Mouse (Mus musculus): ENCODE results near the gene Ttll11. TPM values are rescaled to one million over a fixed set of nuclear protein-coding genes. Genes with fewer than 3 reads are reported as not detected.
A peak's percentile ranks its signal among the peaks of the same experiment; 100 is the strongest.

The Ttll11 gene
- polyA plus RNA-seq, 1 experiment from 2014 or later = 1.2 TPM

DNA sequence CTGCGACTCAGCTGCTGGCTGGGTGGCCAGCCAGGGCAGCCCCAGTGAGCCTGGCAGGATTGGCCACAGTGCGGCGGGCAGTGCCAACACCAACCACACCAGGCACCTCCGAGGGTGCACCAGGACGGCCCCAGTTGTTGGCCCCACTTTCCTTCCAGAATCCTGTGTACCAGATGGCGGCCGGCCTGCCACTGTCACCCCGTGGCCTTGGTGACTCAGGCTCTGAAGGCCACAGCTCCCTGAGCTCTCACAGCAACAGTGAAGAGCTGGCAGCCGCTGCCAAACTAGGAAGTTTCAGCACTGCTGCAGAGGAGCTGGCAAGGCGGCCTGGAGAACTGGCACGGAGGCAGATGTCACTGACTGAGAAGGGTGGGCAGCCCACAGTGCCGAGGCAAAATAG lies 259.6 kb downstream of the Ttll11 start:
- H3K4me1 ChIP-seq (ENCODE audit: insufficient read depth) = no peaks in the 10 kb centered on the region
- no peak for ATAC-seq (ENCODE audit: insufficient read depth)
- H3K27ac ChIP-seq (ENCODE audit: low read depth) = no peak overlapping the region
- WGBS = 96% methylated on average over 12 of the region's 12 CpGs
- no peak overlapping the region for H3K4me3 ChIP-seq (ENCODE audit: low read depth, low read length)
- TF ChIP-seq CTCF (IDR thresholded peaks at IDR 0.05; ENCODE audit: low read depth) = no peak
- no peak overlapping the region for H3K4me2 ChIP-seq
- no peaks in the 10 kb centered on the region for H3K9me3 ChIP-seq (ENCODE audit: low read depth, low read length)
- no peak overlapping the region for H3K9ac ChIP-seq
- no peak for DNase-seq
- peaks cover 93% of the 10 kb centered on the region for H3K36me3 ChIP-seq (ENCODE audit: insufficient read depth)
- no peaks in the 10 kb centered on the region for H3K27me3 ChIP-seq (ENCODE audit: insufficient read depth, low read length)

GRCm38 (mm10) chr2:35719230-35720005 lies 260.3 kb downstream of the Ttll11 start:
- Histone ChIP-seq H3K27me3 (ENCODE audit: insufficient read depth, low read length) (no peaks in the 10 kb centered on the region), H3K4me2 (no peak overlapping the region), H3K4me1 (ENCODE audit: insufficient read depth) (0 out of 2 replicates have a peak, but pooled peaks cover 5% of the 10 kb centered on the region), H3K36me3 (ENCODE audit: insufficient read depth) (peaks cover 98% of the 10 kb centered on the region), H3K4me3 (ENCODE audit: low read depth, low read length) (no peak overlapping the region), H3K9me3 (ENCODE audit: low read depth, low read length) (no peaks in the 10 kb centered on the region), H3K27ac (ENCODE audit: low read depth) (no peak overlapping the region), H3K9ac (no peak overlapping the region)
- DNase-seq = no peak
- no peak for TF ChIP-seq CTCF (IDR thresholded peaks at IDR 0.05; ENCODE audit: low read depth)
- no peak for ATAC-seq (ENCODE audit: insufficient read depth)
- 83% methylated on average over 12 of the region's 12 CpGs for WGBS

GRCm38 (mm10) chr2:35718662-35719061 lies 261.1 kb downstream of the Ttll11 start:
- Histone ChIP-seq H3K9me3 (ENCODE audit: low read depth, low read length) (no peaks in the 10 kb centered on the region), H3K27me3 (ENCODE audit: insufficient read depth, low read length) (no peaks in the 10 kb centered on the region), H3K27ac (ENCODE audit: low read depth) (no peak overlapping the region), H3K4me3 (ENCODE audit: low read depth, low read length) (no peak overlapping the region), H3K9ac (no peak overlapping the region), H3K36me3 (ENCODE audit: insufficient read depth) (peaks cover 99% of the 10 kb centered on the region), H3K4me2 (no peak overlapping the region), H3K4me1 (ENCODE audit: insufficient read depth) (0 out of 2 replicates have a peak, but pooled peaks cover 7% of the 10 kb centered on the region)
- WGBS = 88% methylated on average over 9 of the region's 9 CpGs
- no peak for TF ChIP-seq CTCF (IDR thresholded peaks at IDR 0.05; ENCODE audit: low read depth)
- ATAC-seq (ENCODE audit: insufficient read depth) (no peak), DNase-seq (no peak)

DNA sequence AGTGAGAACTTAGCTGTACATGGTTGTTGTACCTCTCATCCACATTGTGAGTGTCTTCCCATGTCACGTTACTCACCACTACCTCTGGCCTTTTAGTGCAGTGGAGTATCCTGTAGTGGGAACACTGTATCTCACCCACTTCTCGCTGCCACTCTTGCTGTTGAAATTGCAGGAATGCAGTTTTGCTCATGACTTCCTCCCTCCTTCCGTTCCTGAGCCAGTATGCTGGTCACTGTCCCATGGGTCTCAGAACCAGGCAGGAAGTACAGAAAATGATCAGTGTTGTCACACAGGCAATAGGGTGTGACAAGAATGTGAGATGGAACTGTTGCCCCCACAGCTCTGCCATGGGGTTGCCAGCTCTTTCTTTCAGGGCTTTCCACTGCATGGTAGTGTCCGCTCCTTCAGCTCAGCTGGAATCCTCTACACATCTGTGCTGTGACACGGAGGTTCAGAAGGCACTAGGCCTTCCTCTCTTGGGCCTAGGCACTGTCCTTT lies 261.7 kb downstream of the Ttll11 start:
- 81% methylated on average over 5 of the region's 5 CpGs for WGBS
- no peak for TF ChIP-seq CTCF (IDR thresholded peaks at IDR 0.05; ENCODE audit: low read depth)
- DNase-seq (no peak), ATAC-seq (ENCODE audit: insufficient read depth) (no peak)
- H3K9me3 ChIP-seq (ENCODE audit: low read depth, low read length) = no peaks in the 10 kb centered on the region
- H3K4me1 ChIP-seq (ENCODE audit: insufficient read depth) = 0 out of 2 replicates have a peak, but pooled peaks cover 7% of the 10 kb centered on the region
- H3K27ac ChIP-seq (ENCODE audit: low read depth) = no peak overlapping the region
- H3K4me3 ChIP-seq (ENCODE audit: low read depth, low read length) = no peak overlapping the region
- no peak overlapping the region for H3K9ac ChIP-seq
- H3K27me3 ChIP-seq (ENCODE audit: insufficient read depth, low read length) = no peaks in the 10 kb centered on the region
- no peak overlapping the region for H3K4me2 ChIP-seq
- peaks cover 98% of the 10 kb centered on the region for H3K36me3 ChIP-seq (ENCODE audit: insufficient read depth)

GRCm38 (mm10) chr2:35716175-35716574 lies 263.5 kb downstream of the Ttll11 start:
- H3K36me3 ChIP-seq (ENCODE audit: insufficient read depth) = peaks cover 95% of the 10 kb centered on the region
- ATAC-seq (ENCODE audit: insufficient read depth) (no peak), DNase-seq (no peak)
- 0 out of 2 replicates have a peak, but pooled peaks cover 7% of the 10 kb centered on the region for H3K4me1 ChIP-seq (ENCODE audit: insufficient read depth)
- H3K27me3 ChIP-seq (ENCODE audit: insufficient read depth, low read length) = no peaks in the 10 kb centered on the region
- H3K4me2 ChIP-seq = no peak overlapping the region
- TF ChIP-seq CTCF (IDR thresholded peaks at IDR 0.05; ENCODE audit: low read depth) = no peak
- H3K27ac ChIP-seq (ENCODE audit: low read depth) = no peak overlapping the region
- no peaks in the 10 kb centered on the region for H3K9me3 ChIP-seq (ENCODE audit: low read depth, low read length)
- H3K9ac ChIP-seq = no peak overlapping the region
- WGBS = 85% methylated on average over 1 of the region's 1 CpGs
- no peak overlapping the region for H3K4me3 ChIP-seq (ENCODE audit: low read depth, low read length)

DNA sequence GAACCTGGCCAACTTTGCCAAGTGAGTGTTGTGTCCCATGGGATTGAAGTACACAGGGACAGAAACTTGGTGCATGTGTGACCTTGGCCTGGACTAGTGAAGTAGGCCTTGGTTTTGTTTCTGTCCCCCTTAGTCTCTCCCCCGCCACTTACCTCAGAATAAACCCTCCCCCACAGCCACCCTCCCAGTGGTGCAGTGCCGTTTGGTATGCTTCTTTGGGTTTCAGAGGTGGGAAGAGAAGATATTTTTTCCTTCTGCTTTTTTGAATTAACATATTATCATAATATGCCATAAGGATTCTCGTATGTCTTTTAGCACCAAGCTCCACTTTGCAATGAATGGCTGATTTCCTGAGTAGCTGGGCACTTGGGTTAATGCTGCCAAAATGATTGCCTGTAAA lies 264.2 kb downstream of the Ttll11 start:
- Histone ChIP-seq H3K9ac (no peak overlapping the region), H3K4me1 (ENCODE audit: insufficient read depth) (0 out of 2 replicates have a peak, but pooled peaks cover 7% of the 10 kb centered on the region), H3K36me3 (ENCODE audit: insufficient read depth) (peaks cover 95% of the 10 kb centered on the region), H3K27me3 (ENCODE audit: insufficient read depth, low read length) (no peaks in the 10 kb centered on the region), H3K4me2 (no peak overlapping the region), H3K4me3 (ENCODE audit: low read depth, low read length) (no peak overlapping the region), H3K27ac (ENCODE audit: low read depth) (no peak overlapping the region), H3K9me3 (ENCODE audit: low read depth, low read length) (no peaks in the 10 kb centered on the region)
- no peak for TF ChIP-seq CTCF (IDR thresholded peaks at IDR 0.05; ENCODE audit: low read depth)
- DNase-seq = no peak
- ATAC-seq (ENCODE audit: insufficient read depth) = no peak
- WGBS = 72% methylated on average over 3 of the region's 3 CpGs

DNA sequence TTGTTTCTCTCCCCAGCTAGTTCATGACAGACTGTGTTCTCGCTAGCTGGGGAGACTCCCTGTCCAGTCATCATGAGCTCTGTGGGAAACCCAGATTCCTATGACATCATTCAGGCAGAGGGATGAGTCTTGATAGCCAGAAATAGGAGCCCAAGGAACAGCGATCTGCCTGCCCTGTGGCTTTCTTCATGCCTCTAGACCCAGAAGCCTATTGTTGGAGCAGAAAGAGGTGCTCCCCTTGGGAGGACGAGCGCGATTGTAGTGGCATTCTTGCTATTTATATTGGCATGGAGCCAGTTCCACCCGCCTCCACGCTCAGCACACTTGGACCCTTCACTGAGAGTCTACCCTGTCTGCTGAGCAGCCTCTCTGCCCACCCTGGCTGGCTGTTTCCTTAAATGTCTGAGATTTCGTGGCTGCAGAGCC lies 265.0 kb downstream of the Ttll11 start:
- DNase-seq = peak; percentile 73
- no peak for TF ChIP-seq CTCF (IDR thresholded peaks at IDR 0.05; ENCODE audit: low read depth)
- no peak overlapping the region for H3K9ac ChIP-seq
- peaks cover 95% of the 10 kb centered on the region for H3K36me3 ChIP-seq (ENCODE audit: insufficient read depth)
- H3K4me2 ChIP-seq = no peak overlapping the region
- 22% methylated on average over 8 of the region's 8 CpGs for WGBS
- H3K4me3 ChIP-seq (ENCODE audit: low read depth, low read length) = no peak overlapping the region
- peak overlapping the region; percentile 46; the same call in 1 of the 2 replicates for H3K27ac ChIP-seq (ENCODE audit: low read depth)
- 0 out of 2 replicates have a peak, but pooled peaks cover 7% of the 10 kb centered on the region for H3K4me1 ChIP-seq (ENCODE audit: insufficient read depth)
- no peaks in the 10 kb centered on the region for H3K9me3 ChIP-seq (ENCODE audit: low read depth, low read length)
- H3K27me3 ChIP-seq (ENCODE audit: insufficient read depth, low read length) = no peaks in the 10 kb centered on the region
- peak; percentile 62 for ATAC-seq (ENCODE audit: insufficient read depth)
